Mouse (Mus musculus): ENCODE measurements around the gene Hnrnpa3. TPM values are rescaled to one million over a fixed set of nuclear protein-coding genes. Genes with fewer than 3 reads are reported as not detected.

The Hnrnpa3 gene
- polyA plus RNA-seq, 1 experiment from 2014 or later: 150 TPM

DNA sequence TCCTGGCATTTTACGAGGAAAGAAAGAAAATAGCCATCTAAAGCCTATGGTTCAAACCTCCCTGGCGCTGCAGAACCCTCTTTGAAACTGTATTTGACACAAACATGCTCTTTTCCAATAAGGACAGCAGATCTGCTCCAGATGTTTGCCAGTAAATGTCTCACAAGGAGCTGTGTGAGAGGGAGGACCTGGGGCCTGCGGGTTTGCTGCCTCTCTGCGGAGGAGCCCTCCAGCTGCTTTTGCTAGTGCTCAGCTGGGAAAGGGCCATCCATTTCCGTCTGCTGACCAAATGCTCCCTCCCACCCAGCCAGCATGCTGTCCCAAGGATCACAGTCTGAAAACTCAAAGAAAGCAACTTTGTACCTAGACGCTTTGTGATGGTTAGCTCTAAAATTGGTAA lies 40.3 kb upstream of the Hnrnpa3 start:
- 65% methylated on average over 6 of the region's 6 CpGs for WGBS
- Histone ChIP-seq H3K9me3 (ENCODE audit: control insufficient read depth, low read length) (no peaks in the 10 kb centered on the region), H3K4me3 (ENCODE audit: low read length) (no peak overlapping the region), H3K36me3 (ENCODE audit: control insufficient read depth, insufficient read depth, low read length) (no peaks in the 10 kb centered on the region), H3K27me3 (replicated peaks; ENCODE audit: control insufficient read depth, insufficient read depth, low read length) (no peaks in the 10 kb centered on the region), H3K27ac (ENCODE audit: low read depth, low read length) (no peak overlapping the region), H3K9ac (ENCODE audit: low read depth, low read length) (no peak overlapping the region), H3K4me1 (ENCODE audit: control insufficient read depth, insufficient read depth, low read depth, low read length) (no peaks in the 10 kb centered on the region; the same call in 1 of the 2 replicates), H3K4me2 (ENCODE audit: low read length) (no peak overlapping the region)
- ATAC-seq: no peak

- no peaks in the 10 kb centered on the region; the same call in 1 of the 2 replicates for H3K4me1 ChIP-seq (ENCODE audit: control insufficient read depth, insufficient read depth, low read depth, low read length)
- H3K4me3 ChIP-seq (ENCODE audit: low read length): no peak overlapping the region
- 86% methylated on average over 14 of the region's 14 CpGs for WGBS
- no peak for ATAC-seq
- no peak overlapping the region for H3K4me2 ChIP-seq (ENCODE audit: low read length)
- no peak overlapping the region for H3K27ac ChIP-seq (ENCODE audit: low read depth, low read length)
- no peaks in the 10 kb centered on the region for H3K36me3 ChIP-seq (ENCODE audit: control insufficient read depth, insufficient read depth, low read length)
- no peaks in the 10 kb centered on the region for H3K9me3 ChIP-seq (ENCODE audit: control insufficient read depth, low read length)
- H3K9ac ChIP-seq (ENCODE audit: low read depth, low read length): no peak overlapping the region
- no peaks in the 10 kb centered on the region for H3K27me3 ChIP-seq (replicated peaks; ENCODE audit: control insufficient read depth, insufficient read depth, low read length)
Measured at GRCm38 (mm10) chr2:75621873-75622654, 37.0 kb upstream of the Hnrnpa3 start.

GRCm38 (mm10) chr2:75625086-75625485 lies 34.0 kb upstream of the Hnrnpa3 start:
- no peaks in the 10 kb centered on the region for H3K9me3 ChIP-seq (ENCODE audit: control insufficient read depth, low read length)
- 91% methylated on average over 3 of the region's 3 CpGs for WGBS

GRCm38 (mm10) chr2:75626597-75627440 lies 32.2 kb upstream of the Hnrnpa3 start:
- H3K4me3 ChIP-seq (ENCODE audit: low read length): no peak overlapping the region
- no peaks in the 10 kb centered on the region for H3K27me3 ChIP-seq (replicated peaks; ENCODE audit: control insufficient read depth, insufficient read depth, low read length)
- 73% methylated on average over 6 of the region's 6 CpGs for whole genome bisulfite sequencing
- no peak overlapping the region for H3K9ac ChIP-seq (ENCODE audit: low read depth, low read length)
- H3K27ac ChIP-seq (ENCODE audit: low read depth, low read length): no peak overlapping the region
- no peak for ATAC-seq
- no peaks in the 10 kb centered on the region for H3K4me1 ChIP-seq (ENCODE audit: control insufficient read depth, insufficient read depth, low read depth, low read length)
- H3K36me3 ChIP-seq (ENCODE audit: control insufficient read depth, insufficient read depth, low read length): no peaks in the 10 kb centered on the region
- H3K9me3 ChIP-seq (ENCODE audit: control insufficient read depth, low read length): no peaks in the 10 kb centered on the region
- no peak overlapping the region for H3K4me2 ChIP-seq (ENCODE audit: low read length)

More at GRCm38 (mm10) chr2:75625086-75625485, 34.0 kb upstream of the Hnrnpa3 start:
- H3K36me3 ChIP-seq (ENCODE audit: control insufficient read depth, insufficient read depth, low read length): no peaks in the 10 kb centered on the region
- H3K27ac ChIP-seq (ENCODE audit: low read depth, low read length): no peak overlapping the region
- H3K27me3 ChIP-seq (replicated peaks; ENCODE audit: control insufficient read depth, insufficient read depth, low read length): no peaks in the 10 kb centered on the region
- no peak for ATAC-seq
- H3K4me1 ChIP-seq (ENCODE audit: control insufficient read depth, insufficient read depth, low read depth, low read length): no peaks in the 10 kb centered on the region
- no peak overlapping the region for H3K4me3 ChIP-seq (ENCODE audit: low read length)
- H3K4me2 ChIP-seq (ENCODE audit: low read length): no peak overlapping the region
- no peak overlapping the region for H3K9ac ChIP-seq (ENCODE audit: low read depth, low read length)

DNA sequence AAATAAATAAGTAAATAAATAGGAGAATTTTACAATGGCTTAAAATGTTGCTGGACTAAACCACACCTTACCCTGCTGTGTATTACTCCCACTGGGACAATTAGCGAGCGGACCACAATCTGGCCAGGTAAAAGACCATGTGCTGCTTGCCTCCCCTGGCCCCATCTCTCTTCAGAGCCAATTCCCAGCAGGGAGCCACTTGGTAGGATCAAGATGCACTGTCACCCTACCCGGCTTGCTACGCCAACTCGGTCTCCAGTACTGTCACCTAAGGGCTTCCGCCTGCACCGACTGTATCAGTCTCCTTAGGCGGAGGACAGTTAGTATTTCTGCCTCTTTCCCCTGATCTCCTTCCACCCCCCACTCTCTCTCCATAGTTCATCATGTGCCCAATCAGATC lies 30.6 kb upstream of the Hnrnpa3 start:
- H3K36me3 ChIP-seq (ENCODE audit: control insufficient read depth, insufficient read depth, low read length): no peaks in the 10 kb centered on the region
- H3K4me1 ChIP-seq (ENCODE audit: control insufficient read depth, insufficient read depth, low read depth, low read length): no peaks in the 10 kb centered on the region
- H3K4me3 ChIP-seq (ENCODE audit: low read length): no peak overlapping the region
- no peak for ATAC-seq
- H3K27me3 ChIP-seq (replicated peaks; ENCODE audit: control insufficient read depth, insufficient read depth, low read length): no peaks in the 10 kb centered on the region
- 86% methylated on average over 8 of the region's 8 CpGs for WGBS
- H3K4me2 ChIP-seq (ENCODE audit: low read length): no peak overlapping the region
- H3K27ac ChIP-seq (ENCODE audit: low read depth, low read length): no peak overlapping the region
- no peak overlapping the region for H3K9ac ChIP-seq (ENCODE audit: low read depth, low read length)
- H3K9me3 ChIP-seq (ENCODE audit: control insufficient read depth, low read length): no peaks in the 10 kb centered on the region

- Histone ChIP-seq H3K9ac (ENCODE audit: low read depth, low read length) (no peak overlapping the region), H3K4me1 (ENCODE audit: control insufficient read depth, insufficient read depth, low read depth, low read length) (no peaks in the 10 kb centered on the region), H3K27me3 (replicated peaks; ENCODE audit: control insufficient read depth, insufficient read depth, low read length) (no peaks in the 10 kb centered on the region), H3K4me2 (ENCODE audit: low read length) (no peak overlapping the region), H3K4me3 (ENCODE audit: low read length) (no peak overlapping the region), H3K36me3 (ENCODE audit: control insufficient read depth, insufficient read depth, low read length) (no peaks in the 10 kb centered on the region), H3K9me3 (ENCODE audit: control insufficient read depth, low read length) (no peaks in the 10 kb centered on the region), H3K27ac (ENCODE audit: low read depth, low read length) (no peak overlapping the region)
- 90% methylated on average over 6 of the region's 6 CpGs for WGBS
- no peak for ATAC-seq
Measured at GRCm38 (mm10) chr2:75631421-75631820, 27.6 kb upstream of the Hnrnpa3 start.

- H3K4me2 ChIP-seq (ENCODE audit: low read length): no peak overlapping the region
- no peaks in the 10 kb centered on the region for H3K27me3 ChIP-seq (replicated peaks; ENCODE audit: control insufficient read depth, insufficient read depth, low read length)
- no peak overlapping the region for H3K4me3 ChIP-seq (ENCODE audit: low read length)
- H3K36me3 ChIP-seq (ENCODE audit: control insufficient read depth, insufficient read depth, low read length): no peaks in the 10 kb centered on the region
- ATAC-seq: no peak
- no peak overlapping the region for H3K9ac ChIP-seq (ENCODE audit: low read depth, low read length)
- no peaks in the 10 kb centered on the region for H3K4me1 ChIP-seq (ENCODE audit: control insufficient read depth, insufficient read depth, low read depth, low read length)
- 83% methylated on average over 6 of the region's 6 CpGs for WGBS
- H3K27ac ChIP-seq (ENCODE audit: low read depth, low read length): no peak overlapping the region
- no peaks in the 10 kb centered on the region for H3K9me3 ChIP-seq (ENCODE audit: control insufficient read depth, low read length)
Measured at GRCm38 (mm10) chr2:75632043-75632442, 27.0 kb upstream of the Hnrnpa3 start.

GRCm38 (mm10) chr2:75632721-75633181 lies 26.3 kb upstream of the Hnrnpa3 start:
- 94% methylated on average over 12 of the region's 12 CpGs for WGBS
- no peaks in the 10 kb centered on the region for H3K9me3 ChIP-seq (ENCODE audit: control insufficient read depth, low read length)
- no peak overlapping the region for H3K4me3 ChIP-seq (ENCODE audit: low read length)
- no peak overlapping the region for H3K27ac ChIP-seq (ENCODE audit: low read depth, low read length)
- no peaks in the 10 kb centered on the region for H3K4me1 ChIP-seq (ENCODE audit: control insufficient read depth, insufficient read depth, low read depth, low read length)
- ATAC-seq: no peak
- H3K9ac ChIP-seq (ENCODE audit: low read depth, low read length): no peak overlapping the region
- H3K36me3 ChIP-seq (ENCODE audit: control insufficient read depth, insufficient read depth, low read length): no peaks in the 10 kb centered on the region
- H3K27me3 ChIP-seq (replicated peaks; ENCODE audit: control insufficient read depth, insufficient read depth, low read length): no peaks in the 10 kb centered on the region
- H3K4me2 ChIP-seq (ENCODE audit: low read length): no peak overlapping the region

- no peak overlapping the region for H3K4me3 ChIP-seq (ENCODE audit: low read length)
- H3K9ac ChIP-seq (ENCODE audit: low read depth, low read length): no peak overlapping the region
- WGBS: 81% methylated on average over 6 of the region's 6 CpGs
- H3K4me1 ChIP-seq (ENCODE audit: control insufficient read depth, insufficient read depth, low read depth, low read length): no peaks in the 10 kb centered on the region
- H3K36me3 ChIP-seq (ENCODE audit: control insufficient read depth, insufficient read depth, low read length): no peaks in the 10 kb centered on the region
- no peak overlapping the region for H3K27ac ChIP-seq (ENCODE audit: low read depth, low read length)
- no peaks in the 10 kb centered on the region for H3K27me3 ChIP-seq (replicated peaks; ENCODE audit: control insufficient read depth, insufficient read depth, low read length)
- H3K4me2 ChIP-seq (ENCODE audit: low read length): no peak overlapping the region
- ATAC-seq: no peak
- no peaks in the 10 kb centered on the region for H3K9me3 ChIP-seq (ENCODE audit: control insufficient read depth, low read length)
Measured at GRCm38 (mm10) chr2:75633381-75633780, 25.7 kb upstream of the Hnrnpa3 start.

Data from hindbrain, embryonic 16.5 days (tissue).